Mouse (Mus musculus) forebrain, postnatal 0 days (tissue): Measurements from ENCODE around the gene Thumpd1. TPM values are rescaled to one million over a fixed set of nuclear protein-coding genes. Genes with fewer than 3 reads are reported as not detected.

Experiments
- ATAC-seq: fragments of 200-750 bp; cut with Nextera tagmentation; 2 replicates; pipeline ENCODE4 v1.8.0; 2017; ENCODE audit warnings: mild to moderate bottlenecking, moderate library complexity
- DNase-seq: peaks from one replicate; pipeline ENCODE4 v3.0.0-alpha.2; 2015
- H3K27ac ChIP-seq: fragments of 300-500 bp; sonication (generic); 2 replicates; pipeline ENCODE4 v1.5.1; 2014; ENCODE audit warnings: low read depth, mild to moderate bottlenecking, antibody characterized with exemption, low read length, moderate library complexity, mixed read lengths
- H3K27me3 ChIP-seq: fragments of 300-500 bp; sonication (generic); 2 replicates; pipeline ENCODE4 v1.6.1; 2014; ENCODE audit warnings: mild to moderate bottlenecking, low read length, mixed read lengths; ENCODE audit not compliant: insufficient read depth
- H3K36me3 ChIP-seq: fragments of 300-500 bp; sonication (generic); 2 replicates; pipeline ENCODE4 v1.6.1; 2014; ENCODE audit warnings: mild to moderate bottlenecking, moderate library complexity; ENCODE audit not compliant: insufficient read depth
- H3K4me1 ChIP-seq: fragments of 300-500 bp; sonication (generic); 2 replicates; pipeline ENCODE4 v1.6.1; 2014; ENCODE audit warnings: antibody characterized with exemption; ENCODE audit not compliant: insufficient read depth
- H3K4me2 ChIP-seq: fragments of 300-500 bp; sonication (generic); 2 replicates; pipeline ENCODE4 v1.6.1; 2014; ENCODE audit warnings: low read depth, mild to moderate bottlenecking, moderate library complexity
- H3K4me3 ChIP-seq: fragments of 300-500 bp; sonication (generic); 2 replicates; pipeline ENCODE4 v1.5.1; 2014; ENCODE audit warnings: low read depth, low read length, mixed read lengths
- H3K9ac ChIP-seq: fragments of 300-500 bp; sonication (generic); 2 replicates; pipeline ENCODE4 v1.6.1; 2014; ENCODE audit warnings: mild to moderate bottlenecking
- H3K9me3 ChIP-seq: fragments of 300-500 bp; sonication (generic); 2 replicates; pipeline ENCODE4 v1.6.1; 2016; ENCODE audit warnings: low read length
- CTCF ChIP-seq: sonication (generic); IDR thresholded peaks from 2 replicates; pipeline ENCODE4 v1.5.1; 2016; ENCODE audit warnings: antibody characterized with exemption, control low read depth, low read depth
- WGBS: fragments of 180-500 bp; shearing (Covaris S2); extraction: QIAGEN DNeasy Blood & Tissue Kit; methylation state at CpG from one replicate; pipeline ENCODE4 v1.1.7; 2014; 5-methylcytosine and 5-hydroxymethylcytosine counted together
- polyA plus RNA-seq: library from polyadenylated mRNA; unstranded; fragments of >200 nt; fragmentation: Nextera tagmentation; extraction: Ambion mirVana; gene quantifications from 2 replicates; pipeline ENCODE4 v1.2.1, GENCODE M21; 2015
- total RNA-seq: library from RNA; depleted of rRNA; stranded (reverse); fragments of >200 nt; gene quantifications from 2 replicates; pipeline ENCODE4 v1.2.3, GENCODE M21; 2014; rRNA removed

Thumpd1 gene
- total and polyA plus RNA-seq, 2 experiments from 2014 or later: 76.8 to 79.8 TPM

DNA sequence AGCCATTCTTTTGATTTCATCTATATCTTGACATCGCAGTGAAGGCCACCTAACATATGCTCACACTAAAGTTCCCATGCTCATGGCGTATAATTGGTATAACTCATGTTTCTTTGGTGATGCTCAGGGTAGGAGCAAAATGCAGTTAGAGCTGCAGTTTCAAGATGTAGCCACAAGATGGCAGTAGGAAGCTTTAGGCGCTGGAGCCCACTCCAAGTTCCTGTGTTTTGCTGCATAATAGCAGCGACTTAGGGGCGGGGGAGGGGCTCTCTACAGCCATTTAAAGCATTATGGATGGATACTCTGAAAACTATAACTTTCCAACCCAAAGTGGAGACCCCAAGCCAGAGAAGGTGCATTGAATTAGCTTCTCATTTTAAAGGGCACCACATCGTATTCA is 47.1 kb downstream of the Thumpd1 start:
- H3K36me3 ChIP-seq: no peaks in the 10 kb centered on the region
- H3K4me2 ChIP-seq: no peak overlapping the region
- DNase-seq (peak; percentile 81), ATAC-seq (peak; percentile 78)
- no peaks in the 10 kb centered on the region for H3K4me1 ChIP-seq
- TF ChIP-seq CTCF: peak; percentile 88
- no peaks in the 10 kb centered on the region for H3K27me3 ChIP-seq
- H3K4me3 ChIP-seq: no peak overlapping the region
- no peak overlapping the region for H3K9ac ChIP-seq
- no peak overlapping the region for H3K27ac ChIP-seq
- WGBS: 15% methylated on average over 6 of the region's 6 CpGs
- H3K9me3 ChIP-seq: no peaks in the 10 kb centered on the region

DNA sequence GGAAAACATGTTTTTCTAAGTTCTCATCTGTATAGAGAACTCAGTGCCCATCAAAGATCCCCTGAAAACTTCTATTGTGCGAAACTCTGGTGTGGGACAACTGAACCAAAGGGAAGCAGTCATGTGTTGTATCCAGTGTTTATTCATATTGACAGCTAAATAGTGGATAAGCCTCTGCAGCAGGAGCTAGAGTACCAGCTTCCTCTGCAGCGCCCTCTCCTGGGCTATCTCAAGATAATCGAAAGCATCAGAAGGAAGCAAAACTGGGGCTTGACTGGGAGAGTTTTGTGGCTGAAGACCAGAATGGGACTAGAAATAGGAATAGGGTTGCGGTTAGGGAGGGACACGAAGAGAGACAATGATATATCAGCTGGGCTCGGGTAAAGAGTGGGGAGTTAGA is 49.7 kb downstream of the Thumpd1 start:
- TF ChIP-seq CTCF: peak; percentile 32
- 48% methylated on average over 6 of the region's 6 CpGs for WGBS
- no peak overlapping the region for H3K4me3 ChIP-seq
- H3K27ac ChIP-seq: no peak overlapping the region
- no peaks in the 10 kb centered on the region for H3K27me3 ChIP-seq
- no peaks in the 10 kb centered on the region for H3K36me3 ChIP-seq
- no peak overlapping the region for H3K4me2 ChIP-seq
- H3K9ac ChIP-seq: no peak overlapping the region
- DNase-seq (no peak), ATAC-seq (no peak)
- H3K4me1 ChIP-seq: no peaks in the 10 kb centered on the region
- no peaks in the 10 kb centered on the region for H3K9me3 ChIP-seq

DNA sequence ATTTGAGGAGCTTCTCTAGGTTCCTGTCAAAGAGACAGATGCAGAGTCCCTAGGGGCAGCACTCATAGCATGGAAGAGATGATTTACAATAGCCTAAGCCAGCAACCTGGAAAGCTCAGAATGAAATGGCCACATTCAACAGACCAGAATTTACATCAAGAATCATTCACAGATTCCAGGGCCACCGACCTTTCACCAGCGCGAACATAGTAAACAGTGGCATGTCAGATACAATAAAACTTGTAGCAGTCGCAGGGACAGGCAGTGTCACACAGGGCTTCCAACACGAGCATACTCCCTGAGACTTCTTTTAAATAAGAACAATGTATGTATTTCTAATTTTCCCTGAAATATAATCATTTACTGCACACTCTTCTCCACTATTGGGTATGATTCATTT is 50.2 kb downstream of the Thumpd1 start:
- H3K4me2 ChIP-seq: no peak overlapping the region
- no peaks in the 10 kb centered on the region for H3K4me1 ChIP-seq
- 80% methylated on average over 5 of the region's 5 CpGs for WGBS
- no peaks in the 10 kb centered on the region for H3K27me3 ChIP-seq
- DNase-seq: no peak
- H3K27ac ChIP-seq: no peak overlapping the region
- no peaks in the 10 kb centered on the region for H3K36me3 ChIP-seq
- H3K9me3 ChIP-seq: no peaks in the 10 kb centered on the region
- no peak overlapping the region for H3K4me3 ChIP-seq
- H3K9ac ChIP-seq: no peak overlapping the region
- no peak for ATAC-seq
- TF ChIP-seq CTCF: no peak

DNA sequence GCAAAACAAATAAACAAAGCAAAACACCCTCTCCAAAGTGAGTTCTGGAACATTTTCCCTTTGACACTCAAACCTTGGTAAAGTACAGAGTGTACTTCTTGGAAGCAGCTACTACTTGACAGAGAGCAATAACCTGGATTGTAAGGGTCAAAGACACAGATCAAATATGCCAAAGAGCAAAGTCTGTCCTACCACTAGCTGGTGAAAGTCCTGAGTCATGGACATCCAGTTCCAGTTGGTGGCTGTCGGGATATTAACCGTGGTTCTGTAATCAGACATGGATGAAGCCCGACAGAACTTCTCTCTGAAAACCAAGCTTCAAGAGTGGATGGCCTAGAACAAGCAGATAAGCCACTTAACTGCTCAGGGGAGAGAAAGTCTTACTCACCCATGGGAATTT is 52.7 kb downstream of the Thumpd1 start:
- H3K36me3 ChIP-seq: no peaks in the 10 kb centered on the region
- H3K4me1 ChIP-seq: no peaks in the 10 kb centered on the region
- no peak overlapping the region for H3K4me3 ChIP-seq
- TF ChIP-seq CTCF: no peak
- no peak overlapping the region for H3K4me2 ChIP-seq
- whole genome bisulfite sequencing: 92% methylated on average over 3 of the region's 3 CpGs
- no peak for DNase-seq
- no peak overlapping the region for H3K27ac ChIP-seq
- no peaks in the 10 kb centered on the region for H3K27me3 ChIP-seq
- no peaks in the 10 kb centered on the region for H3K9me3 ChIP-seq
- H3K9ac ChIP-seq: no peak overlapping the region
- ATAC-seq: no peak

Other genes starting within 250 kb of the Thumpd1 start
- gene Umod, start 241.5 kb downstream of the Thumpd1 start, total RNA-seq: not detected in 2 replicates
- not detected in 2 replicates for gene Umod, start 241.5 kb downstream of the Thumpd1 start, polyA plus RNA-seq
- 0.15 TPM in 1 of 2 replicates, not detected in the other for gene Acsm5, start 201.3 kb downstream of the Thumpd1 start, total RNA-seq
- not detected in 2 replicates for gene Acsm5, start 201.3 kb downstream of the Thumpd1 start, polyA plus RNA-seq
- gene Pdilt, start 197.3 kb downstream of the Thumpd1 start, total RNA-seq: not detected in 2 replicates
- gene Pdilt, start 197.3 kb downstream of the Thumpd1 start, polyA plus RNA-seq: 0.07 TPM in 1 of 2 replicates, not detected in the other
- 0.05 TPM in 1 of 2 replicates, not detected in the other for gene Acsm2, start 166.5 kb downstream of the Thumpd1 start, total RNA-seq
- not detected in 2 replicates for gene Acsm2, start 166.5 kb downstream of the Thumpd1 start, polyA plus RNA-seq
- gene Acsm1, start 113.8 kb downstream of the Thumpd1 start, total RNA-seq: not detected in 2 replicates
- gene Acsm1, start 113.8 kb downstream of the Thumpd1 start, polyA plus RNA-seq: not detected in 2 replicates
- gene Acsm4, start 30.8 kb downstream of the Thumpd1 start, total RNA-seq: not detected in 2 replicates
- 0.09 TPM in 1 of 2 replicates, not detected in the other for gene Acsm4, start 30.8 kb downstream of the Thumpd1 start, polyA plus RNA-seq
- 0.14 TPM in 1 of 2 replicates, not detected in the other for gene Acsm3, start 40.1 kb upstream of the Thumpd1 start, total RNA-seq
- gene Acsm3, start 40.1 kb upstream of the Thumpd1 start, polyA plus RNA-seq: 0.09 TPM in 1 of 2 replicates, not detected in the other
- gene Rexo5, start 73.2 kb upstream of the Thumpd1 start, total RNA-seq: 2.7 and 5.2 TPM in 2 replicates
- 3.9 and 5.4 TPM in 2 replicates for gene Rexo5, start 73.2 kb upstream of the Thumpd1 start, polyA plus RNA-seq
- gene Eri2, start 73.3 kb upstream of the Thumpd1 start, total RNA-seq: 7.6 and 10.7 TPM in 2 replicates
- 7.0 and 8.2 TPM in 2 replicates for gene Eri2, start 73.3 kb upstream of the Thumpd1 start, polyA plus RNA-seq
- gene Lyrm1, start 175.1 kb upstream of the Thumpd1 start, total RNA-seq: 22.3 and 23.0 TPM in 2 replicates
- gene Lyrm1, start 175.1 kb upstream of the Thumpd1 start, polyA plus RNA-seq: 24.4 and 25.6 TPM in 2 replicates
- gene Dcun1d3, start 175.5 kb upstream of the Thumpd1 start, total RNA-seq: 10.8 and 14.6 TPM in 2 replicates
- gene Dcun1d3, start 175.5 kb upstream of the Thumpd1 start, polyA plus RNA-seq: 6.8 and 9.0 TPM in 2 replicates